Mouse (Mus musculus): ENCODE data around the gene Dlg1. TPM values are rescaled to one million over a fixed set of nuclear protein-coding genes. Genes with fewer than 3 reads are reported as not detected.

The Dlg1 gene
- polyA plus RNA-seq, 1 experiment from 2014 or later: 10.5 TPM

DNA sequence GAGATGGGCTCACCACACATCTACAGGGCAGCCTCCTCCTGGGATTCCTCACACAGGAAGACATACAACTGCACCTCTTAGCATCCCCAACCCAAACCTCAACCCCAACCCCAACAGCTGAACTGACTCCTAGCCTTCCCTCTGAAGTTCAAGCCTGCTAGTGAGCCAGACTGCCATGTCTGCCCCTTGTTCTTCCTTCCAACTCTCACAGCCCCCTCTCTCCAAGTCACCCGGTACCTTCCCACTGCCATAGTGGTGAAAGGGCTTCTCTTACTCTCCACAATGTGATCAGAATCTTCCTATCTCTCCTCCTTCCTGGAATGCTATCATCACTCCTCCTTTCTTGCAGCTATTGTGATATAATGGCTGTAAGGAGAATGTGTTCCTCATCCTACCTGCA is 40.9 kb upstream of the Dlg1 start:
- Histone ChIP-seq H3K9ac (ENCODE audit: low read depth, low read length) (no peak overlapping the region), H3K9me3 (ENCODE audit: control insufficient read depth) (no peaks in the 10 kb centered on the region), H3K36me3 (ENCODE audit: control insufficient read depth, insufficient read depth) (no peaks in the 10 kb centered on the region), H3K27ac (ENCODE audit: low read depth, low read length) (no peak overlapping the region), H3K4me3 (ENCODE audit: low read depth, low read length) (no peak overlapping the region), H3K27me3 (replicated peaks; ENCODE audit: control insufficient read depth, insufficient read depth, low read length) (no peaks in the 10 kb centered on the region), H3K4me1 (replicated peaks; ENCODE audit: control insufficient read depth, insufficient read depth, low read length) (no peaks in the 10 kb centered on the region), H3K4me2 (replicated peaks; ENCODE audit: low read depth) (no peak overlapping the region)
- 93% methylated on average over 1 of the region's 1 CpGs for WGBS
- no peak for ATAC-seq
- no peak for TF ChIP-seq CTCF (IDR thresholded peaks at IDR 0.05; ENCODE audit: low read depth)

DNA sequence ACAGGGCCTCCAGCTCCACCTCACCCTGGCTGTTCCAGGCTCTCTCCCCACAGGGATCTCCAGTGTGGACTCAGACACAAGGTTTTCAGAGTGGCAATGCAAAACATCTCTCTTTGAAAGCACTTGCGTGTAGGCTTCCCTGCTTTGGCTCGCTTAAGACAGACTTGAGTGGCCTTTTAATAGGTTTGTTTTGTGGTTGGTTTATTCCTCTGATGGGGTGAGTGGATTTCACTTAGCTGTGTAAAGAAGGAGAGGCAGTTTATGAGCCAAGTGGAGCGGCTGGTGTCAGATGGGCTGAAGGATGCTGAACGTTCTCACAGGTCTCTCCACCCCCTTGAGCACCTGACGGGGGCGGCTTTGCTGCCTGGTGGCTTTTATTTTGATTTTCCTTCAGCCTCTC is 40.1 kb upstream of the Dlg1 start:
- H3K4me1 ChIP-seq (replicated peaks; ENCODE audit: control insufficient read depth, insufficient read depth, low read length): no peaks in the 10 kb centered on the region
- no peak overlapping the region for H3K27ac ChIP-seq (ENCODE audit: low read depth, low read length)
- no peak for ATAC-seq
- H3K4me2 ChIP-seq (replicated peaks; ENCODE audit: low read depth): no peak overlapping the region
- WGBS: 78% methylated on average over 6 of the region's 6 CpGs
- H3K27me3 ChIP-seq (replicated peaks; ENCODE audit: control insufficient read depth, insufficient read depth, low read length): no peaks in the 10 kb centered on the region
- H3K4me3 ChIP-seq (ENCODE audit: low read depth, low read length): no peak overlapping the region
- H3K36me3 ChIP-seq (ENCODE audit: control insufficient read depth, insufficient read depth): no peaks in the 10 kb centered on the region
- no peak for TF ChIP-seq CTCF (IDR thresholded peaks at IDR 0.05; ENCODE audit: low read depth)
- H3K9me3 ChIP-seq (ENCODE audit: control insufficient read depth): no peaks in the 10 kb centered on the region
- no peak overlapping the region for H3K9ac ChIP-seq (ENCODE audit: low read depth, low read length)

DNA sequence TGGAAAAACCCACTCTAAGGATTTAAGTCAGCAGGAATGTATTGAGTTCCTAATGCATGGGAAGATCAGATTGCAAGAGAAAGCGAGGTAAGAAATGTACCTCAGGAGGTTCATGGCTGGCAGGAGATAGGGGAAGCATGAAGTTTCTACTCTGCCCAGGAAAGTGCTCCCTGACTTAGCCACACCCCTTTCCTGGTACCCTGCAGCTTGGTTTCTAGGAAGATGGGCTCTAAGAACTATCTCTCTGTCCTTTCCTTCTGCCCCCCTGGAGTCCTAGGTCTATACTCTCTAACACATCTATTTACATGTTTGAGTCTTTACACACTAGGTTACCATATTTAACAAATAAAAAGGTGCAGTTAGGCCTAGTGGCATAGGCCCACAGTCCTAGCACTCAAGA is 38.5 kb upstream of the Dlg1 start:
- no peak for ATAC-seq
- 76% methylated on average over 1 of the region's 1 CpGs for WGBS
- H3K27me3 ChIP-seq (replicated peaks; ENCODE audit: control insufficient read depth, insufficient read depth, low read length): no peaks in the 10 kb centered on the region
- no peak for TF ChIP-seq CTCF (IDR thresholded peaks at IDR 0.05; ENCODE audit: low read depth)
- no peak overlapping the region for H3K9ac ChIP-seq (ENCODE audit: low read depth, low read length)
- no peak overlapping the region for H3K27ac ChIP-seq (ENCODE audit: low read depth, low read length)
- H3K36me3 ChIP-seq (ENCODE audit: control insufficient read depth, insufficient read depth): no peaks in the 10 kb centered on the region
- H3K4me1 ChIP-seq (replicated peaks; ENCODE audit: control insufficient read depth, insufficient read depth, low read length): no peaks in the 10 kb centered on the region
- no peak overlapping the region for H3K4me2 ChIP-seq (replicated peaks; ENCODE audit: low read depth)
- H3K9me3 ChIP-seq (ENCODE audit: control insufficient read depth): no peaks in the 10 kb centered on the region
- H3K4me3 ChIP-seq (ENCODE audit: low read depth, low read length): no peak overlapping the region

DNA sequence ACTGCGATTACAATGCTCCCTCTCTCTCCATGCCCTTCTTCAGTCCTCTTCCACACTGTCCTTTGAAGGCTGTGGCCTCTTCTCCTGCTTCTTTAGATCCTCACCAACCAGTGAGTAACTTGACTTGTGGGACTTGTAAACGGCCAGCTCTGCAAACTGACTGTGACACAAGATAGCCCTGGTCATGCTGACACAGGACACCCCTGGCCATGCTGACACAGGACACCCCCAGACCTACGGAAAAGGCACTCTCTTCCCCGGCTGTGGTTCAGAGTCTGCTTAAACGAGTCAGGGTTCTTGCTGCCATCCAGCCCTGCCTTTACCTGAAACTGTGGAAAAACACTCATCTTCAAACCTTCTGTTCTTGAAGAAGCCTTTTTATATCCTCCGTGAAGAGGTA is 36.9 kb upstream of the Dlg1 start:
- ATAC-seq: no peak

DNA sequence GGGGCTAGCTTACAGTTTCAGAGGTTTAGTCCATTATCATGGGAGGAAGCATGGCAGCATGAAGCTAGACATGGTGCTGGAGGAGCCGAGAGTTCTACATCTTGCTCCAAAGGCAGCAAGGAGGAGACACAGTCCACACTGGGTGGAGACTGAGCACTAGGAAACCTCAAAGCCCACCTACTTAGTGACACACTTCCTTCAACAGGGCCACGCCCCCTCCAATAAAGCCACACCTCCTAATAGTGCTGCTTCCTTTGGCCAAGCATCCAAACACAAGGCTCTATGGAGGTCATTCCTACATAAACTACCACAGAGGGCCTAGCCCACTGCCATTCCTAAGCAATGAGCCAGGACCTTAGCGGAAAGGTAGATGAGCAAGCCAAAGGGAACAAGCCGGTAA is 32.9 kb upstream of the Dlg1 start:
- WGBS: 98% methylated on average over 4 of the region's 4 CpGs
- no peak for ATAC-seq

More for the DNA sequence above, 36.9 kb upstream of the Dlg1 start:
- TF ChIP-seq CTCF (IDR thresholded peaks at IDR 0.05; ENCODE audit: low read depth): no peak
- no peaks in the 10 kb centered on the region for H3K4me1 ChIP-seq (replicated peaks; ENCODE audit: control insufficient read depth, insufficient read depth, low read length)
- H3K36me3 ChIP-seq (ENCODE audit: control insufficient read depth, insufficient read depth): no peaks in the 10 kb centered on the region
- no peak overlapping the region for H3K27ac ChIP-seq (ENCODE audit: low read depth, low read length)
- no peak overlapping the region for H3K9ac ChIP-seq (ENCODE audit: low read depth, low read length)
- H3K4me2 ChIP-seq (replicated peaks; ENCODE audit: low read depth): no peak overlapping the region
- no peaks in the 10 kb centered on the region for H3K9me3 ChIP-seq (ENCODE audit: control insufficient read depth)
- H3K27me3 ChIP-seq (replicated peaks; ENCODE audit: control insufficient read depth, insufficient read depth, low read length): no peaks in the 10 kb centered on the region
- no peak overlapping the region for H3K4me3 ChIP-seq (ENCODE audit: low read depth, low read length)
- 83% methylated on average over 6 of the region's 6 CpGs for WGBS

DNA sequence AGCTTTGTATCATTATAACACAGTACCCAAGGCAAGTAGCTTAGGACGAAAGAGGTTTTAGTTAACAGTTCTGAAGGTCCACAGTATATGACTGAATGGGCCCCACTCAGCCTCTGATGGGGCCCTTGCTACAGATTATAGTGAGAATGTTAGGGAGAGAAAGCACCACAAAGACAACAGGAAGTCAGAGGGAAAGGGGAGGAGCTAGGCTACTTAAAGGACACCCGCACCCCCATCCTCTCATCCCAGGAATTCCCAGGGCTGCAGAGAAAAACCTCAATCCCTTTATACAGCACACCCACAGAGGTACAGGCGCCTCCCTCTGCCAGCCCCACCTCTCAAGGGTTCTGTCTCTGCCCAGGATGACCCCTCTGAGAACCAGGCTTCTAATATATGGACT is 32.2 kb upstream of the Dlg1 start:
- Histone ChIP-seq H3K9ac (ENCODE audit: low read depth, low read length) (no peak overlapping the region), H3K27ac (ENCODE audit: low read depth, low read length) (no peak overlapping the region), H3K9me3 (ENCODE audit: control insufficient read depth) (no peaks in the 10 kb centered on the region), H3K4me3 (ENCODE audit: low read depth, low read length) (no peak overlapping the region), H3K27me3 (replicated peaks; ENCODE audit: control insufficient read depth, insufficient read depth, low read length) (no peaks in the 10 kb centered on the region), H3K4me1 (replicated peaks; ENCODE audit: control insufficient read depth, insufficient read depth, low read length) (no peaks in the 10 kb centered on the region), H3K4me2 (replicated peaks; ENCODE audit: low read depth) (no peak overlapping the region), H3K36me3 (ENCODE audit: control insufficient read depth, insufficient read depth) (no peaks in the 10 kb centered on the region)
- no peak for ATAC-seq
- 75% methylated on average over 3 of the region's 3 CpGs for WGBS
- no peak for TF ChIP-seq CTCF (IDR thresholded peaks at IDR 0.05; ENCODE audit: low read depth)

More for the DNA sequence above, 32.9 kb upstream of the Dlg1 start:
- TF ChIP-seq CTCF (IDR thresholded peaks at IDR 0.05; ENCODE audit: low read depth): no peak
- no peaks in the 10 kb centered on the region for H3K36me3 ChIP-seq (ENCODE audit: control insufficient read depth, insufficient read depth)
- H3K9me3 ChIP-seq (ENCODE audit: control insufficient read depth): no peaks in the 10 kb centered on the region
- H3K4me1 ChIP-seq (replicated peaks; ENCODE audit: control insufficient read depth, insufficient read depth, low read length): no peaks in the 10 kb centered on the region
- H3K27ac ChIP-seq (ENCODE audit: low read depth, low read length): no peak overlapping the region
- no peaks in the 10 kb centered on the region for H3K27me3 ChIP-seq (replicated peaks; ENCODE audit: control insufficient read depth, insufficient read depth, low read length)
- no peak overlapping the region for H3K4me2 ChIP-seq (replicated peaks; ENCODE audit: low read depth)
- H3K4me3 ChIP-seq (ENCODE audit: low read depth, low read length): no peak overlapping the region
- H3K9ac ChIP-seq (ENCODE audit: low read depth, low read length): no peak overlapping the region

DNA sequence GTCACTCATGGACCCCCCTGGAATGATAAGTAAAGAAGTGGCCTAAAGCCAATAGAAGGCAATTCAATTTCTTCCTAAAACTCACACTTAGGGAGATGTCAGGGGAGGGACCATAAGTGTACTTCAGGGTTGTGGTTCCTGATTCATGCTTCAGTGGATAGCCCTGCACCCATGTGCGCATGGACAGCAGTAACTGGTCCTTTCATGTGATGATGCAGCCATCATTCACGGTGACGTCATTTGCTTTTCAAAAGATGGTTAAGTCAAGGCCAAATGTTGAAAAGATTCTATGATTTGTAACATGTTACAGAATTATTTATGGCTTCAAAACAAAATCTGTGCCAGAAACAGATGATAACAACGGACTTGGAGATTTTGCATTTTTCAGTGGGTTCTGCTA is 28.9 kb upstream of the Dlg1 start:
- 94% methylated on average over 4 of the region's 4 CpGs for WGBS

More for the DNA sequence above, 28.9 kb upstream of the Dlg1 start:
- no peak overlapping the region for H3K9ac ChIP-seq (ENCODE audit: low read depth, low read length)
- H3K27ac ChIP-seq (ENCODE audit: low read depth, low read length): no peak overlapping the region
- no peak overlapping the region for H3K4me2 ChIP-seq (replicated peaks; ENCODE audit: low read depth)
- H3K27me3 ChIP-seq (replicated peaks; ENCODE audit: control insufficient read depth, insufficient read depth, low read length): no peaks in the 10 kb centered on the region
- no peak for ATAC-seq
- no peak for TF ChIP-seq CTCF (IDR thresholded peaks at IDR 0.05; ENCODE audit: low read depth)
- H3K4me3 ChIP-seq (ENCODE audit: low read depth, low read length): no peak overlapping the region
- no peaks in the 10 kb centered on the region for H3K9me3 ChIP-seq (ENCODE audit: control insufficient read depth)
- no peaks in the 10 kb centered on the region for H3K4me1 ChIP-seq (replicated peaks; ENCODE audit: control insufficient read depth, insufficient read depth, low read length)
- H3K36me3 ChIP-seq (ENCODE audit: control insufficient read depth, insufficient read depth): no peaks in the 10 kb centered on the region

Measured in intestine, postnatal 0 days (tissue).